ENCODE assay signal across 10 mouse cellular contexts in the genomic region with DNA sequence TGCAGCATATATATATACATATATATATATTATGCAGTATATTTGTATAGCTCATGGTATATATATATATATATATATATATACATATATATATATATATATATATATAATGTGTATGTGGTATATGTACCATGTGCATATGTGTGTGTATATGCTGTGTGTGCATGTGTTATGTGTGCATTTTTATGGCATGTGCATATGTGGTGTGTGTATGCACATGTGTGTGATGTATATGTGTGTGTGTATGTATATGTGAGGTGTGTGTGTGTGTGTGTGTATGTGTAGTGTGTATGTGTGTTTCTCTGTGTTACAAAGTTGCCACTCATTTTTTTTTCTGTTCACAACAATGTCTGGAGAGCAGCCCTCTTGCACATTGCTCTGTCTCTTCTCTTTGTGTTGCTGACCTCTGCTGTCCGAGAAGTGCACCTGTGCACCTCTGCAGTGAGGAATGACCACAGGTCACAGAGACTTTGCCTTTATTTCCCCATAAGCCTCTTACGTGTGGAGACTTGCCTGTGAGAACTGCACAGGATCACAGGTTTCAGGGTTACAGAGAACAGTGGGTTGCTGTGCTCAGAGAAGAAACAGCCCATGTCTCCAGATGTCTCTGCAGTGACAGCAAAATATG. TPM values are rescaled to one million over a fixed set of nuclear protein-coding genes. Genes with fewer than 3 reads are reported as not detected.
A peak's percentile ranks its signal among the peaks of the same experiment; 100 is the strongest.
DNase-seq lines count a peak whose midpoint lies in the region; ATAC-seq and TF ChIP-seq lines count a peak whose summit lies in the region.
"Had no signal": no experiment of that assay in that cellular context is flagged by ENCODE, and none has a peak within 500 bp of the region (broad histone marks: within the 10 kb centered on the region; RNA-seq: fewer than 3 reads in every experiment).

No protein-coding gene starts in this region.

- no peaks in the 10 kb centered on the region for H3K36me3 ChIP-seq in liver, adult 2 months (ENCODE audit: control insufficient read depth, insufficient read depth, low read length)
- H3K36me3 ChIP-seq in liver, embryonic 11.5 days (ENCODE audit: control insufficient read depth, insufficient read depth, low read length): no peaks in the 10 kb centered on the region
- no peaks in the 10 kb centered on the region for H3K36me3 ChIP-seq in intestine, embryonic 14.5 days (ENCODE audit: control insufficient read depth, insufficient read depth, low read length)
- no peaks in the 10 kb centered on the region for H3K36me3 ChIP-seq in midbrain, postnatal 0 days (ENCODE audit: insufficient read depth, low read length)
- H3K36me3 ChIP-seq: embryonic facial prominence, embryonic 12.5 days had no signal

- H3K4me3 ChIP-seq in liver, adult 2 months (ENCODE audit: insufficient read depth, low read depth, low read length): no peak overlapping the region
- H3K4me3 ChIP-seq in liver, embryonic 11.5 days (ENCODE audit: low read depth, low read length): no peak overlapping the region
- no peak overlapping the region for H3K4me3 ChIP-seq in intestine, embryonic 14.5 days (ENCODE audit: low read depth, low read length)
- no peak overlapping the region for H3K4me3 ChIP-seq in midbrain, postnatal 0 days (ENCODE audit: low read depth, low read length)
- H3K4me3 ChIP-seq: embryonic facial prominence, embryonic 12.5 days had no signal

- ATAC-seq in liver, embryonic 11.5 days (replicated peaks; ENCODE audit: low FRiP score): no peak
- peak; percentile 37; the same call in 1 of the 2 replicates for ATAC-seq in intestine, embryonic 14.5 days (replicated peaks; ENCODE audit: low FRiP score, low TSS enrichment, low read depth)
- ATAC-seq in midbrain, postnatal 0 days (ENCODE audit: low FRiP score): 0 out of 2 replicates have a peak, but pooled peaks have one; percentile 35

- H3K27me3 ChIP-seq in liver, adult 2 months (ENCODE audit: control insufficient read depth, insufficient read depth, low read length): no peaks in the 10 kb centered on the region
- H3K27me3 ChIP-seq in liver, embryonic 11.5 days (replicated peaks; ENCODE audit: control insufficient read depth, insufficient read depth, low read length): no peaks in the 10 kb centered on the region
- no peaks in the 10 kb centered on the region for H3K27me3 ChIP-seq in intestine, embryonic 14.5 days (replicated peaks; ENCODE audit: control insufficient read depth, insufficient read depth, low read length)
- no peaks in the 10 kb centered on the region for H3K27me3 ChIP-seq in midbrain, postnatal 0 days (ENCODE audit: insufficient read depth, low read length)
- H3K27me3 ChIP-seq: embryonic facial prominence, embryonic 12.5 days had no signal

- no peaks in the 10 kb centered on the region for H3K9me3 ChIP-seq in liver, embryonic 11.5 days (ENCODE audit: control insufficient read depth, low read length)
- no peaks in the 10 kb centered on the region for H3K9me3 ChIP-seq in intestine, embryonic 14.5 days (ENCODE audit: control insufficient read depth, low read length)
- H3K9me3 ChIP-seq in midbrain, postnatal 0 days (ENCODE audit: low read length): no peaks in the 10 kb centered on the region
- H3K9me3 ChIP-seq: embryonic facial prominence, embryonic 12.5 days had no signal

- no peak overlapping the region for H3K9ac ChIP-seq in liver, adult 2 months (ENCODE audit: low read depth, low read length)
- H3K9ac ChIP-seq in liver, embryonic 11.5 days (ENCODE audit: low read depth, low read length): no peak overlapping the region
- no peak overlapping the region for H3K9ac ChIP-seq in intestine, embryonic 14.5 days (ENCODE audit: low read length)
- no peak overlapping the region for H3K9ac ChIP-seq in midbrain, postnatal 0 days (replicated peaks; ENCODE audit: low read length, poor library complexity, severe bottlenecking)
- H3K9ac ChIP-seq: embryonic facial prominence, embryonic 12.5 days had no signal

- H3K4me2 ChIP-seq in liver, embryonic 11.5 days: no peak overlapping the region
- no peak overlapping the region for H3K4me2 ChIP-seq in intestine, embryonic 14.5 days (ENCODE audit: low read length)
- no peak overlapping the region for H3K4me2 ChIP-seq in midbrain, postnatal 0 days (ENCODE audit: low read depth, low read length, poor library complexity, severe bottlenecking)
- H3K4me2 ChIP-seq: embryonic facial prominence, embryonic 12.5 days had no signal

- 14% methylated on average over 2 of the region's 2 CpGs for WGBS in liver, adult 2 months
- 52% methylated on average over 2 of the region's 2 CpGs for WGBS in liver, embryonic 11.5 days
- 50% methylated on average over 2 of the region's 2 CpGs for WGBS in intestine, embryonic 14.5 days
- WGBS in midbrain, postnatal 0 days: 42% methylated on average over 2 of the region's 2 CpGs

- DNase-seq in adrenal gland, adult (ENCODE audit: inconsistent age in 2 of 2, low spot score in 1 of 2): peak; percentile 18 to 56
- DNase-seq in adrenal gland, postnatal 25 days: no peak
- DNase-seq in liver, adult 2 months (ENCODE audit: extremely low read depth, low read depth, low spot score): peak; percentile 77
- DNase-seq in liver, embryonic 11.5 days (ENCODE audit: low spot score): no peak
- DNase-seq in intestine, embryonic 14.5 days (ENCODE audit: low spot score): no peak
- DNase-seq in midbrain, postnatal 0 days (ENCODE audit: low spot score): peak; percentile 17
- DNase-seq in thymus, adult 18-20 months: no peak
- DNase-seq in cerebellum, postnatal 36 days: no peak

- no peak overlapping the region for H3K27ac ChIP-seq in liver, adult 2 months (replicated peaks; ENCODE audit: insufficient read depth, low read depth, low read length)
- no peak overlapping the region for H3K27ac ChIP-seq in liver, embryonic 11.5 days (ENCODE audit: low read depth, low read length)
- no peak overlapping the region for H3K27ac ChIP-seq in intestine, embryonic 14.5 days (ENCODE audit: low read depth)
- no peak overlapping the region for H3K27ac ChIP-seq in midbrain, postnatal 0 days (ENCODE audit: low read depth, low read length)
- H3K27ac ChIP-seq: embryonic facial prominence, embryonic 12.5 days had no signal

- TF ChIP-seq POLR2A in liver, adult 2 months (IDR thresholded peaks at IDR 0.05; ENCODE audit: extremely low read depth, insufficient read depth, low read length): no peak

- peak; percentile 69 for TF ChIP-seq CTCF in liver, adult 2 months (IDR thresholded peaks at IDR 0.05; ENCODE audit: low read depth, low read length)
- peak; percentile 65 for TF ChIP-seq CTCF in midbrain, postnatal 0 days (IDR thresholded peaks at IDR 0.05)

- no peaks in the 10 kb centered on the region for H3K4me1 ChIP-seq in liver, adult 2 months (ENCODE audit: control insufficient read depth, insufficient read depth, low read length)
- no peaks in the 10 kb centered on the region for H3K4me1 ChIP-seq in liver, embryonic 11.5 days (replicated peaks; ENCODE audit: control insufficient read depth, insufficient read depth, low read length)
- H3K4me1 ChIP-seq in intestine, embryonic 14.5 days (replicated peaks; ENCODE audit: control insufficient read depth, insufficient read depth, low read length): peaks cover 12% of the 10 kb centered on the region
- no peaks in the 10 kb centered on the region for H3K4me1 ChIP-seq in midbrain, postnatal 0 days (ENCODE audit: insufficient read depth, low read length)

- no peaks in the 10 kb centered on the region for H3K79me2 ChIP-seq in liver, adult 2 months (ENCODE audit: control insufficient read depth, insufficient read depth, low read length)

RNA-seq across cellular contexts. Expression of gene Lgsn, which starts 23.3 kb away (rescaled TPM):
- total RNA-seq in adrenal gland, postnatal 25 days (2021): not detected in 2 replicates
- total RNA-seq in liver, adult 2 months (2014; rRNA removed): not detected in 2 replicates
- polyA plus RNA-seq in liver, adult 2 months (2012; rRNA removed): not detected in 2 replicates
- not detected in 2 replicates for polyA plus RNA-seq in liver, embryonic 11.5 days (2014; fragmentation: Nextera tagmentation; extraction: Ambion mirVana)
- polyA plus RNA-seq in intestine, embryonic 14.5 days (2014; fragmentation: Nextera tagmentation; extraction: Ambion mirVana): not detected in 2 replicates
- total RNA-seq in midbrain, postnatal 0 days (2014; rRNA removed): not detected in 2 replicates
- polyA plus RNA-seq in midbrain, postnatal 0 days (2015; fragmentation: Nextera tagmentation; extraction: Ambion mirVana): not detected in 2 replicates
- total RNA-seq: layer of hippocampus, postnatal 25 days had no signal
- polyA plus RNA-seq: embryonic facial prominence, embryonic 12.5 days had no signal

Comparison
In these comparisons a context has a peak if more than half of its experiments do, and no peak if none do; other contexts are left out.
1. DNase-seq: peak in adrenal gland, adult (2 of 2), liver, adult 2 months (single experiment) and midbrain, postnatal 0 days (single experiment); none in adrenal gland, postnatal 25 days (single experiment), liver, embryonic 11.5 days (single experiment), intestine, embryonic 14.5 days (single experiment), thymus, adult 18-20 months (0 of 2) and cerebellum, postnatal 36 days (0 of 2).